Mouse (Mus musculus) common myeloid progenitor, adult 5-6 weeks (primary cell): ENCODE measurements around the gene Krt14. TPM values are rescaled to one million over a fixed set of nuclear protein-coding genes. Genes with fewer than 3 reads are reported as not detected.
A peak's percentile ranks its signal among the peaks of the same experiment; 100 is the strongest.

Experiments
- ATAC-seq: replicated peaks from 2 replicates; pipeline ENCODE4 v1.8.0; 2016; ENCODE audit warnings: low read depth, mild to moderate bottlenecking, moderate TSS enrichment, inconsistent platforms; ENCODE audit not compliant: poor library complexity, severe bottlenecking
- total RNA-seq: library from RNA; stranded (forward); fragments of 200-1000, 187-1606 nt; gene quantifications from 2 replicates; pipeline ENCODE4 v1.2.3, GENCODE M21; 2017

Gene Krt14
- total RNA-seq, 1 experiment from 2014 or later = not detected

DNA sequence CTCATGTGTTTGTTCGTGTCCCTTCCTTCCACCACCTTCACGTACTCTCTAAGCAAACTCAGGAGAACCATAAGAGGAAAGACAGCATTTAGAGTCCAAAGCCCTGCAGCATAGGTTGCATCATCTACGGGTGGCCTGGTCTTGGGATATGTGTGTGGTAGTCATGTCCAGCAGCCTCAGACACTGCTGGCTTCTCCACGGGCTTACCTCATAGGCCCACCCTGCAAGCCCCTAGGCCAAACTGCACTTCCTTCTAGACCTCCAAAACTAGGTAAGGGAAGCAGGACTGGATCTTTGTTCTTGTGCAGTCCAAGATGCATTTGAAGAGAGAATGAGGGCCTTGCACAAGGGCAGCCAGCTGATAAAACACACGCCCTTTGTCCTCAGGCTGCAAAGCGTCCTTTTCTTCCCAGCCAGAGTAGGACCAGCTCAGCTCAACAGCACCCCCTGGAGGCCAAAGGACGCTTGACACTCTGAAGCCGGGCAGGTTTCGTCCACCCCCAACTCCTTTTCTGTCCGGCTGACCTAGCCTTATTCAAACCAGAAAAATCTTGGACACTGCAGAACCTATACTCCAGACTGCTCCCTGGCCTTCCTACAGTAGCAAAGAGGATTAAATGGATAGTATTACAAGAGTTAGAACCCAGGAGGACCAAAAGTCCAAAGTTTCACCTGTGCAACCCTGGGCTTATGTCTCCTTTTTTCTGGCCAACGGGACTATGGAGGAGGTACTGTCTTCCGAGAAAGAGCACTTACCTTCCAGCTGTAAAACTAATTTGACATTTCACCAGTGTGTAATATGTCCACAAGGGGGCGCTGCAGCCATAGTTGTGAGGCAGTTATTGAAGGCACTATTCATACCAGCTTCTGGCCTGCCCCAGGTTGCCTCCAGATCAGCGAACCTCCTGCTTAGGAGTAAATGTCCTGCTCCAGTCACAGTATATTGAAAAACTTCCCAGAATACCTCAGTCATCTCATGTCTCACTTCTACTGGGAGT, 38.3 kb downstream of the Krt14 start:
- peak; percentile 57; the same call in 1 of the 2 replicates for ATAC-seq

GRCm38 (mm10) chr11:100168071-100168470, 39.3 kb downstream of the Krt14 start:
- no peak for ATAC-seq

GRCm38 (mm10) chr11:100164392-100164791, 43.0 kb downstream of the Krt14 start:
- no peak for ATAC-seq

DNA sequence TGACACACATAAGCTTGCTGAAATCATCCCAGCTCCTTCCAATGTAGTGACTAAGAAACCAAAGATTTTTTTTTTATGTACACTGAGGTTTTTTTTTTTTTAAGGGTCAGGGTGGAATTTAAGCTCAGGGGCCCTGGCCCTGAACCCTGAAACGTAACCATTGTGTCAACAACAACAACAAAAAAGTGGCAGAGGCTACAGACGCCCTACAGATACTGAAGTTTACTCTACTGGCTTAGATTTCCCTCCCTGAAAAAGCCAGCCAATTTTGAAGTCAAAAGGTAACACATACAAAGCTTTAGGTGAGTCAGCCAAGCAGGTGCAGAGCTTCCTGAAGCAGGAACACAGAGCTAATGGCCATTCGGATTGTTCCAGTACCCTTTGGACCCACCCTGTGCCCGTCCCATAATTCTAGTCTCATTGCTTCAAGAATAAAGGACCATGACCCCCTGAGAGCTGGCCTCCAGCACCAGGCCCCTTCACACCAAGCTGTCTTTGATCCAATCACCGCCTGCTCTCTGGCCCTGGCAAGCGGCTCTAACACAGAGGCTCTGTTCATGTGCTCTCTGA, 49.4 kb downstream of the Krt14 start:
- no peak for ATAC-seq

- ATAC-seq = no peak
Observed at GRCm38 (mm10) chr11:100157331-100157730, 50.0 kb downstream of the Krt14 start.

DNA sequence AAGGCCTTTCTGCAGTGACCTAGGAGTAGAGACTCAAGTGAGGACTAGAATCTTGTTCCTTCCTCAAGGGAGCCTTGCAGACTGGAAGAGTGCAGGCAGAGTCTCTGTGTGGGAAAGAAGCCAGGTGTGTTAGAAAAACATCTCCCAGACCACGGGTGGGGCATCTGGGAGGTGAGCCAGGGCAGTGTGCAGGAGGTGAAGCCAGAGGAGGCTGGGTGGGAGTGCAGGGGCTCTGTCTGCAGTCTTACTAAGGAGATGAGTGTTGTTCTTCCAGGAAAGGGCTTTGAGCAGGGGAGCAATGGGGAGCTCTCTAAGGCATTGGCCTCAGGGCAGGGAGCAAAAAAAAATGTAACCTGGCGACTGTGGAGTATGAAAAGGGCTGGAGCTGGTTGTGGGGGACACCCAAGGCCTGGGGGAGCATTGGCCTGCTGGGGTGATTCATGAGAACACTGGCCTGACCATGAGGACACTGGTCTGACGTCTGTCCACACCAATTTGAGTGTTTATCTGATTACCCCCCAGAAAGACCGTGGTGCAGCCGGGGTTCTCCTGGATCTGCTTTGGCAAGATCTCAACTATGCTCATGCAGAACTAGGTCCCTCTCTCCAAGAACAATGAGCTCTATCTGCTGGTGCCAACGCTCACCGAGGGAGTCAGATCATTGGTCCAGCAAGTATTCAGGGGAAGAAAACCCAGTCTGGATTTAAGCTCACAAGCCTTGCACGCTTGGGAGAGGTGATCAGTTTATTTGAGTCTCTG, 51.7 kb downstream of the Krt14 start:
- no peak for ATAC-seq

Other genes starting within 250 kb of the Krt14 start
- not detected in 2 replicates for gene Krtap29-1, start 228.5 kb downstream of the Krt14 start, total RNA-seq
- gene Krtap16-1, start 221.0 kb downstream of the Krt14 start, total RNA-seq = not detected in 2 replicates
- gene Krtap17-1, start 213.6 kb downstream of the Krt14 start, total RNA-seq = not detected in 2 replicates
- not detected in 2 replicates for gene Krt33a, start 191.3 kb downstream of the Krt14 start, total RNA-seq
- gene Krt33b, start 177.7 kb downstream of the Krt14 start, total RNA-seq = not detected in 2 replicates
- gene Krt34, start 166.0 kb downstream of the Krt14 start, total RNA-seq = not detected in 2 replicates
- gene Krt31, start 157.0 kb downstream of the Krt14 start, total RNA-seq = not detected in 2 replicates
- gene Krt32, start 119.3 kb downstream of the Krt14 start, total RNA-seq = not detected in 2 replicates
- not detected in 2 replicates for gene Krt35, start 111.3 kb downstream of the Krt14 start, total RNA-seq
- gene Krt36, start 101.9 kb downstream of the Krt14 start, total RNA-seq = not detected in 2 replicates
- gene Krt13, start 86.0 kb downstream of the Krt14 start, total RNA-seq = not detected in 2 replicates
- gene Krt15, start 71.6 kb downstream of the Krt14 start, total RNA-seq = not detected in 2 replicates
- gene Krt19, start 58.9 kb downstream of the Krt14 start, total RNA-seq = not detected in 2 replicates
- gene Krt9, start 14.3 kb downstream of the Krt14 start, total RNA-seq = not detected in 2 replicates
- not detected in 2 replicates for gene Krt16, start 41.4 kb upstream of the Krt14 start, total RNA-seq
- gene Krt17, start 53.5 kb upstream of the Krt14 start, total RNA-seq = not detected in 2 replicates
- gene Krt42, start 62.3 kb upstream of the Krt14 start, total RNA-seq = not detected in 2 replicates
- 220 and 411 TPM in 2 replicates for gene Eif1, start 112.3 kb upstream of the Krt14 start, total RNA-seq
- not detected in 2 replicates for gene Gast, start 126.9 kb upstream of the Krt14 start, total RNA-seq
- not detected in 2 replicates for gene Hap1, start 148.6 kb upstream of the Krt14 start, total RNA-seq
- 1.9 and 2.5 TPM in 2 replicates for gene Jup, start 190.2 kb upstream of the Krt14 start, total RNA-seq
- 1.1 TPM in 1 of 2 replicates, not detected in the other for gene P3h4, start 207.3 kb upstream of the Krt14 start, total RNA-seq
- not detected in 2 replicates for gene Fkbp10, start 208.1 kb upstream of the Krt14 start, total RNA-seq
- gene Nt5c3b, start 234.3 kb upstream of the Krt14 start, total RNA-seq = 33.1 and 47.7 TPM in 2 replicates
- not detected in 2 replicates for gene Klhl10, start 234.4 kb upstream of the Krt14 start, total RNA-seq